Mouse (Mus musculus) testis, postnatal 14 days (tissue): ENCODE data around the gene St6galnac3.
"Not testable (repeated sequence)": the region's sequence is repeated elsewhere in the genome, so short reads cannot be mapped to it uniquely, and the experiment has no call there.

Experiments used
- DNase-seq: peaks from one replicate; pipeline ENCODE4 v3.0.0; 2021; ENCODE audit warnings: low spot score

St6galnac3 gene

GRCm38 (mm10) chr3:153408361-153408760 lies 316.6 kb downstream of the St6galnac3 start:
- DNase-seq = no peak

- DNase-seq = no peak
These were observed 317.3 kb downstream of the St6galnac3 start for GRCm38 (mm10) chr3:153407698-153408097.

GRCm38 (mm10) chr3:153406858-153407257 lies 318.1 kb downstream of the St6galnac3 start:
- DNase-seq = no peak

- DNase-seq = no peak
These were observed 318.8 kb downstream of the St6galnac3 start for GRCm38 (mm10) chr3:153406220-153406619.

- DNase-seq = no peak
These were observed 319.3 kb downstream of the St6galnac3 start for GRCm38 (mm10) chr3:153405643-153406042.

GRCm38 (mm10) chr3:153400259-153400658 lies 324.7 kb downstream of the St6galnac3 start:
- no peak for DNase-seq

GRCm38 (mm10) chr3:153399574-153399973 lies 325.4 kb downstream of the St6galnac3 start:
- no peak for DNase-seq

- no peak for DNase-seq
These were observed 327.2 kb downstream of the St6galnac3 start for GRCm38 (mm10) chr3:153397726-153398125.

- DNase-seq = no peak
These were observed 328.5 kb downstream of the St6galnac3 start for GRCm38 (mm10) chr3:153396375-153397068.

- DNase-seq = no peak
These were observed 329.6 kb downstream of the St6galnac3 start for GRCm38 (mm10) chr3:153395351-153395750.

- no peak for DNase-seq
These were observed 330.2 kb downstream of the St6galnac3 start for GRCm38 (mm10) chr3:153394751-153395150.

GRCm38 (mm10) chr3:153394224-153394623 lies 330.8 kb downstream of the St6galnac3 start:
- DNase-seq = no peak

- not testable (repeated sequence) for DNase-seq
These were observed 333.5 kb downstream of the St6galnac3 start for GRCm38 (mm10) chr3:153391451-153391850.

GRCm38 (mm10) chr3:153384651-153385050 lies 340.3 kb downstream of the St6galnac3 start:
- DNase-seq = not testable (repeated sequence)

- no peak for DNase-seq
These were observed 341.3 kb downstream of the St6galnac3 start for GRCm38 (mm10) chr3:153383656-153384055.

GRCm38 (mm10) chr3:153365057-153365755 lies 359.8 kb downstream of the St6galnac3 start:
- no peak for DNase-seq

- no peak for DNase-seq
These were observed 360.6 kb downstream of the St6galnac3 start for GRCm38 (mm10) chr3:153364366-153364765.

- no peak for DNase-seq
These were observed 365.0 kb downstream of the St6galnac3 start for GRCm38 (mm10) chr3:153359966-153360365.

- no peak for DNase-seq
These were observed 368.9 kb downstream of the St6galnac3 start for GRCm38 (mm10) chr3:153356071-153356470.

- no peak for DNase-seq
These were observed 370.0 kb downstream of the St6galnac3 start for GRCm38 (mm10) chr3:153354988-153355297.

GRCm38 (mm10) chr3:153354186-153354987 lies 370.6 kb downstream of the St6galnac3 start:
- no peak for DNase-seq

GRCm38 (mm10) chr3:153353313-153354103 lies 371.5 kb downstream of the St6galnac3 start:
- DNase-seq = no peak
